Mouse (Mus musculus) sigmoid colon, adult 10 weeks (tissue): ENCODE results near the gene Impdh2. TPM values are rescaled to one million over a fixed set of nuclear protein-coding genes. Genes with fewer than 3 reads are reported as not detected.

Source experiments
- polyA plus RNA-seq: library from polyadenylated mRNA; stranded (reverse); fragments of 350-450 nt; fragmentation: Illumina TruSeq; extraction: RNeasy Lipid Tissue Mini Kit (QIAGEN cat#74804); gene quantifications from one replicate; pipeline ENCODE4 v1.2.3, GENCODE M21; 2014; ENCODE audit warnings: low read depth, low replicate concordance

Gene Impdh2
- polyA plus RNA-seq: 31.5 TPM

GRCm38 (mm10) chr9:108560227-108560841 lies at the start of gene Impdh2:
Gene Impdh2, plus strand, starts transcription at chr9:108560286.

DNA sequence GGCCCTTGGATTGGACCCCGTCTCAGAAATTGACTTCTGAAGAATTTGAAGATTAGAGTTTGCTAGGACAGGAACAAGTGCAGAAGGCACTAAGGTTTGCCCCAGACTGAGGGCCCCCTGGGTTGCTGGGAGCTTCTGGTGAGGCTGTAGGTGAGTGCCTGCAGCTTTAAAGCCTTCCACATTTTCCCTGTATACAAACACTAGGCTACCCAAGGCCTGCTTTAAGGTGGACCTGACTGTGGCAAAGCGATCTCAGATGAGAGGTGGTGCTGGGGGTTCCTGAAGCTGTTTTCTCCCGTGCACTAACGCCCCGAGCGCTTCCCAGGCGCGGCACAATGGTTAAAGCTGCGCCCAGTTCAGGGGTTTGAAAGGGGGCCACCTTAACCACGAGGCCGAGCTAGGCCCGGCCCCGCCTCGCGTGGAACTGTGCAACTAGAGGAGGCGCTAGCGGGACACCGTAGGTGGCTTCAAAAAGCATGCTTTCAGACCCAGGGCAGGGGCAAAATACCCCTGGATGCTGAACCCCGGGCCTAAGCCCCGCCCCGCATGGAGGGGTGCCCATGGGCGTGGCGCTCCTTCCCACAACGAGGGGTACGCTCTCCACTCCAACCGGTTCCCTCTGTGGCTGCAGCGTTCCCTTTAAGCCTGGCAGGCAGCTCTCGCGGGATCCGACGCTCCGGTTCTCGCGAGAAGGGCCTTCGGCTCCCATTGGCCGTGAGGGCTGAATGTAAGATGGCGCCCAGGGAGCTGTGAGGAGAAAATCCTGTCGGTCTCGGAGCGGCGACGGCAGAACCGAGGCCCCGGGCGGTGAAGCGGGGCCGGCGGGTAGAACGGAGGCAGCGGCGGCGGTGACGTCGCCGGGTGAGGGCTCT lies 43.5 kb upstream of the Impdh2 start, which contains the start of gene Qrich1:
Gene Qrich1 (plus strand): TSS at position 427 of the 872 bp plus-strand sequence.

DNA sequence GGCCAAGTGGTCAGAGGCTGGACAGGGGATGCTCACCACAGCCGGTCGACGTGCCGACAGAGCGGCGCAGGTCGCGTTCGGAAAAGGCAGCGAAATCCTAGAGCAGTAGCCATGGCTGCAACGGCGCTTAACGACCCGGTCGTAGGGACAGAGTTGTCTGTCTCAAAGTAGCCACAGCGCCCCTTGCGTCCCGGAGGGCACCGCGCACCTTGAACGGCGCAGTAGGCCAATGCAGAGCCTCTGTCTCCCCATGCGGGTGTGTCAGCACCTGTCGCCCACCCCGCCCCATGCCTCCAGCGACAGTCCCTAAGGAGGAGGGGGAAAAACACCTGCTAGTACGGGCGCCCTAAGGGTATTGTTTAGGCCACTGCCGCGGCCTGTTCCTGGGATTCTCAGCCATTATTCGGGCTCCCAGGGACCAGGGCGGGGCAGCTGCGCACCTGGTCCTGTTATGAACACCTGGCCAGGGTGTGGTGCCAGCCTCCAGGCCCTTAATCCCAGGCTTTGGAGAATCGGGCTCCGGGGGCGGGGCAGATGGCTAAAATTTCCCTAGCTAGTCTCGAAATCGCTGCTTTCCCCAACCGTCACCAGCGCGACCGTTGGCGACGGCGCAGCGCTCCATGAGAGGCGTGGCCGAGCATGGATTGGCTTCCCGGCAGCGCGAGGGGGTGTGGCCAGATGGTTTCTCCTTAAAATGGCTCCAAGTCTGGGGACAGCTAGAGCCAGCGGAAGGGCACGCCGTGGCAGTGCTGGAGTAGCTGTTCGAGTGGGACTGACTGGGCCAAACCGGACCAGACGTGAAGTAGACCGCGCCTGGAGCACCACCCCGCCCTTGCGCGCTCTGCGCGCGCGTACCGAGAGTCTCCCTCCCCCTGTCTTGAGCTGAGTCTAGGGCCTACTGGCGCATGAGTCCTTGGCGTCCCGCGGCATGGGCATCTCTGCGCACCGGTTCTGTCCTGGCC lies 7.0 kb downstream of the Impdh2 start, which contains the start of gene Ndufaf3:
Gene Ndufaf3 (minus strand): TSS at position 620 of the 962 bp plus-strand sequence.

DNA sequence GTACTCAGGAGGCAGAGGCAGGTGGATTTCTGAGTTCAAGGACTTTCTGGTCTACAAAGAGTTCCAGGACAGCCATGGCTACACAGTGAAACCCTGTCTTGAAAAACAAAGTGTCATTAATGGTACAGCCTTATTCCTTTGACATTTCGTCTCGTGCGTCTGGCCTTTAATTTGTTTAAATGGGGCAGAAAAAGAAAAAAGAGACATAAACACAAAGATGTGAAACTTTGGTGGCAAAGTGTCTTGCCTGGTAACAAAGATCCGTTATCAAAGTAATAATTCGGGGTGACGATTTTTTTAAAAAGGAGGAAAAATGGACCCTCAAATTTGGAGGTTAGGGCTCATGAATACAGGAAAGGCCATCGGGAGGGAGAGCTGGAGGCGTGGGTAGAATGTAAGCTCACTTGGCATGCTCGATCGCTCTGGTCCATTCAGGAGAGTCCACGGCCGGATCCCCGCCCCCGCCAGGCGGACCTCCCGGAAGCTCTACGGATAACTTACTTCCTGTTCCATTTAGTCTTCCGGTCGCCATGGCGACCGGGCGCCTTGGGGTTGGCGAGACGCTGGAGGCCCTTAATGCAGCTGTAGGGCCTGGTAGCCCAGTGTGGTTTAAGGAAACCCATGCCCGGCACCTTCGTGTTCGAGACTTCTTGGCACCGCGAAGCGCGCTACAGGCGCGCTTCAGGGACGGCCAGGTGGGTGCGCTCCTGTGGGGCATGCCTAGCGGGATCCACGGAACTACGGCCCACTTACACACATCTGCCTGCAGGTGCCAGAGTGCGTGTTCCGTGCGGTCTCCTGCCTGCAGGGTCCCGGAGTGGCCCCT lies 9.5 kb downstream of the Impdh2 start, which contains the start of gene Dalrd3:
Gene Dalrd3 (plus strand): TSS at position 506 of the 826 bp plus-strand sequence.

DNA sequence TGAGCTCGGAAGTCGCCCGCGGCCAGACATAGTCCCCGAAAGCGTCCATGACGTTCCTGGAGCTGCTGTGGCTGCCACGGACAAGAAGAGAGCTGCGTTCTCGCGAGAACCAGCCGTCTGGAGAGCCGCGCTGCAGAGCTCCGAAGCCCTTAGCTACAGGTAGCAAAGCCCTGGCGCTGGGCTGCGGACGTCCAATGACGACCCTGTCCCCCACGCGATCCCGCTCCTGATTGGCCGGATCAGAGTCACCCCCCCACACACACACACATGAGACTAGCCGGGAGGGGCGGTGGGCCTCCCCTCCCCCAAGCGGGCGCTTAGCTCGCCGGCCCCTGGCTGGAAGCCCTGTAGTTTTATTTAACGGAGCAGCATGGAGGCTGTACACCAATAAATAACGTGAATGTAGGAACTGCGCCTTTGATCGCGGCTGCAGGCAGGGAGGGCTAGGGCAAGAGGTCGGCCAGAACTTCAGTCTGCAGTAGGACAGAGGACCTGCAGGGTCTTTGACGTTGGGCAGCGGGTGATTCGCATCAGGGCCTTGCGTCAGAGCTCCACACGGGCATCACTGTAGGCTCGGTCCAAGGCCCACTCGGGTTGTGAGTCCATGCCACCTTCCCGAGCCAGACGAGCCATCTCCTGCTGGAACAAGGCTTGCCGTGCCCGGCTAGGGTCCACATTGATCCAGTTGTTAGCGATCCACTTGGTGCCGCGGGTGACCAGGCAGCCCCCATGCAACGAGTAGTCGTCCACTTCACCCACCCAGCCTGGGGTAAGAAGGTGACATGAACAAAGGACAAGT lies 18.7 kb downstream of the Impdh2 start, which contains the start of gene Wdr6:
Gene Wdr6 (minus strand): TSS at position 195 of the 799 bp plus-strand sequence.

GRCm38 (mm10) chr9:108596998-108597764 lies 37.1 kb downstream of the Impdh2 start, which contains the start of gene P4htm:
Gene P4htm, minus strand, starts transcription at chr9:108597667.

Other genes with a start within 250 kb of the Impdh2 start
- 14.4 TPM for gene Gpx1, start 221.4 kb upstream of the Impdh2 start, polyA plus RNA-seq
- gene Usp4, start 212.4 kb upstream of the Impdh2 start, polyA plus RNA-seq: 72.3 TPM
- gene 1700102P08Rik, start 167.5 kb upstream of the Impdh2 start, polyA plus RNA-seq: 1.5 TPM
- gene Ccdc36, start 131.8 kb upstream of the Impdh2 start, polyA plus RNA-seq: not detected
- not detected for gene BC048562, start 123.8 kb upstream of the Impdh2 start, polyA plus RNA-seq
- 4.0 TPM for gene Ccdc71, start 99.8 kb upstream of the Impdh2 start, polyA plus RNA-seq
- gene Klhdc8b, start 98.7 kb upstream of the Impdh2 start, polyA plus RNA-seq: 1.5 TPM
- gene Lamb2, start 80.5 kb upstream of the Impdh2 start, polyA plus RNA-seq: 5.1 TPM
- 12.2 TPM for gene Usp19, start 69.7 kb upstream of the Impdh2 start, polyA plus RNA-seq
- gene Qars, start 52.6 kb upstream of the Impdh2 start, polyA plus RNA-seq: 103 TPM
- 57.5 TPM for gene Qrich1, start 43.5 kb upstream of the Impdh2 start, polyA plus RNA-seq
- 2.2 TPM for gene Ndufaf3, start 7.1 kb downstream of the Impdh2 start, polyA plus RNA-seq
- 3.3 TPM for gene Dalrd3, start 9.6 kb downstream of the Impdh2 start, polyA plus RNA-seq
- gene Wdr6, start 18.5 kb downstream of the Impdh2 start, polyA plus RNA-seq: 1.4 TPM
- gene P4htm, start 37.4 kb downstream of the Impdh2 start, polyA plus RNA-seq: not detected
- gene Arih2, start 89.1 kb downstream of the Impdh2 start, polyA plus RNA-seq: 70.6 TPM
- 204 TPM for gene Slc25a20, start 101.8 kb downstream of the Impdh2 start, polyA plus RNA-seq
- 248 TPM for gene Prkar2a, start 129.0 kb downstream of the Impdh2 start, polyA plus RNA-seq
- 135 TPM for gene Ip6k2, start 223.5 kb downstream of the Impdh2 start, polyA plus RNA-seq
- gene Nckipsd, start 248.1 kb downstream of the Impdh2 start, polyA plus RNA-seq: not detected